Mouse (Mus musculus) C2C12 (cell line): ENCODE data around the gene Ankrd33. TPM values are rescaled to one million over a fixed set of nuclear protein-coding genes. Genes with fewer than 3 reads are reported as not detected.

Experiments
- H3K27me3 ChIP-seq: one replicate; pipeline ENCODE4 v1.6.1; 2011; ENCODE audit not compliant: control insufficient read depth, insufficient read depth, insufficient read length
- H3K36me3 ChIP-seq: one replicate; pipeline ENCODE4 v1.6.1; 2011; ENCODE audit not compliant: control insufficient read depth, insufficient read depth
- H3K4me3 ChIP-seq: one replicate; pipeline ENCODE4 v1.5.1; 2011; ENCODE audit warnings: mild to moderate bottlenecking, control low read depth; ENCODE audit not compliant: poor library complexity, insufficient read depth, severe bottlenecking
- H3K79me2 ChIP-seq: one replicate; pipeline ENCODE4 v1.6.1; 2011; ENCODE audit not compliant: control insufficient read depth, insufficient read depth
- H3K79me3 ChIP-seq: one replicate; pipeline ENCODE4 v1.6.1; 2011; ENCODE audit warnings: low read depth, control low read depth
- H3ac ChIP-seq: one replicate; pipeline ENCODE3; 2011; ENCODE audit warnings: low read depth; ENCODE audit not compliant: control insufficient read depth, insufficient read length
- CEBPB ChIP-seq: IDR thresholded peaks from one replicate; pipeline ENCODE4 v1.6.1; 2011; ENCODE audit warnings: low read depth, mild to moderate bottlenecking, control low read depth, moderate library complexity
- CTCF ChIP-seq: IDR thresholded peaks from one replicate; pipeline ENCODE4 v1.5.1; 2011; ENCODE audit not compliant: control insufficient read depth, insufficient read depth, insufficient read length
- FOSL1 ChIP-seq: IDR thresholded peaks from one replicate; pipeline ENCODE4 v1.8.0; 2011; ENCODE audit warnings: mild to moderate bottlenecking, low read length; ENCODE audit not compliant: poor library complexity, insufficient read depth, severe bottlenecking
- MAX ChIP-seq: IDR thresholded peaks from one replicate; pipeline ENCODE4 v1.6.1; 2011; ENCODE audit warnings: mild to moderate bottlenecking, control low read depth
- MYOD1 ChIP-seq: IDR thresholded peaks from one replicate; pipeline ENCODE4 v1.6.1; 2011; ENCODE audit warnings: low read depth; ENCODE audit not compliant: control insufficient read depth, insufficient read length
- MYOG ChIP-seq: IDR thresholded peaks from one replicate; pipeline ENCODE4 v1.6.1; 2011; ENCODE audit not compliant: control insufficient read depth, insufficient read length; ENCODE audit errors: extremely low read depth
- USF1 ChIP-seq: IDR thresholded peaks from one replicate; pipeline ENCODE4 v1.6.1; 2011; ENCODE audit warnings: low read depth, mild to moderate bottlenecking, control low read depth, moderate library complexity
- polyA plus RNA-seq: library from polyadenylated mRNA; unstranded; fragments of >200 nt; fragmentation: generic; extraction: Trizol; gene quantifications from one replicate; pipeline ENCODE4 v1.2.1, GENCODE M21; 2012; ENCODE audit warnings: missing spikeins

Ankrd33 gene
- polyA plus RNA-seq, 1 experiment: not detected

- H3K79me3 ChIP-seq: no peaks in the 10 kb centered on the region
- no peaks in the 10 kb centered on the region for H3K36me3 ChIP-seq
- TF ChIP-seq CTCF (no peak), MYOD1 (no peak), USF1 (no peak)
- no peak overlapping the region for H3ac ChIP-seq
- no peaks in the 10 kb centered on the region for H3K79me2 ChIP-seq
- H3K27me3 ChIP-seq: no peaks in the 10 kb centered on the region
- H3K4me3 ChIP-seq: no peak overlapping the region
Observed at GRCm38 (mm10) chr15:101139885-101140284, 24.3 kb downstream of the Ankrd33 start.

- Histone ChIP-seq H3K4me3 (no peak overlapping the region), H3ac (no peak overlapping the region), H3K79me2 (no peaks in the 10 kb centered on the region), H3K27me3 (no peaks in the 10 kb centered on the region), H3K79me3 (no peaks in the 10 kb centered on the region), H3K36me3 (no peaks in the 10 kb centered on the region)
- TF ChIP-seq MAX: no peak
- no peak for TF ChIP-seq MYOD1
- TF ChIP-seq CEBPB: no peak
- no peak for TF ChIP-seq CTCF
- no peak for TF ChIP-seq MYOG
- no peak for TF ChIP-seq USF1
- TF ChIP-seq FOSL1: no peak
Observed at GRCm38 (mm10) chr15:101140587-101140986, 25.0 kb downstream of the Ankrd33 start.

GRCm38 (mm10) chr15:101141061-101141541 lies 25.5 kb downstream of the Ankrd33 start:
- Histone ChIP-seq H3K79me2 (no peaks in the 10 kb centered on the region), H3K4me3 (no peak overlapping the region), H3K36me3 (no peaks in the 10 kb centered on the region), H3ac (no peak overlapping the region), H3K79me3 (no peaks in the 10 kb centered on the region), H3K27me3 (no peaks in the 10 kb centered on the region)
- TF ChIP-seq FOSL1 (no peak), CTCF (no peak), MYOD1 (no peak), MAX (no peak), MYOG (no peak), CEBPB (no peak), USF1 (no peak)

- H3K79me3 ChIP-seq: no peaks in the 10 kb centered on the region
- H3ac ChIP-seq: no peak overlapping the region
- no peaks in the 10 kb centered on the region for H3K36me3 ChIP-seq
- H3K4me3 ChIP-seq: no peak overlapping the region
- no peak for TF ChIP-seq CTCF
- no peak for TF ChIP-seq FOSL1
- no peak for TF ChIP-seq MAX
- no peak for TF ChIP-seq USF1
- no peak for TF ChIP-seq MYOD1
- TF ChIP-seq MYOG: no peak
- TF ChIP-seq CEBPB: no peak
- no peaks in the 10 kb centered on the region for H3K27me3 ChIP-seq
- no peaks in the 10 kb centered on the region for H3K79me2 ChIP-seq
Observed at GRCm38 (mm10) chr15:101142672-101143071, 27.1 kb downstream of the Ankrd33 start.

GRCm38 (mm10) chr15:101143494-101143893 lies 27.9 kb downstream of the Ankrd33 start:
- Histone ChIP-seq H3K79me3 (no peaks in the 10 kb centered on the region), H3ac (no peak overlapping the region), H3K79me2 (no peaks in the 10 kb centered on the region), H3K27me3 (no peaks in the 10 kb centered on the region), H3K36me3 (no peaks in the 10 kb centered on the region), H3K4me3 (no peak overlapping the region)
- TF ChIP-seq FOSL1: no peak
- no peak for TF ChIP-seq MAX
- no peak for TF ChIP-seq MYOD1
- TF ChIP-seq CTCF: no peak
- no peak for TF ChIP-seq MYOG
- no peak for TF ChIP-seq USF1
- TF ChIP-seq CEBPB: no peak

GRCm38 (mm10) chr15:101144176-101144575 lies 28.6 kb downstream of the Ankrd33 start:
- Histone ChIP-seq H3K79me2 (no peaks in the 10 kb centered on the region), H3K27me3 (no peaks in the 10 kb centered on the region), H3K4me3 (no peak overlapping the region), H3K79me3 (no peaks in the 10 kb centered on the region), H3ac (no peak overlapping the region), H3K36me3 (no peaks in the 10 kb centered on the region)
- TF ChIP-seq USF1: no peak
